Mouse (Mus musculus): ENCODE data around the gene Scgb1a1. TPM values are rescaled to one million over a fixed set of nuclear protein-coding genes. Genes with fewer than 3 reads are reported as not detected.
A peak's percentile ranks its signal among the peaks of the same experiment; 100 is the strongest.

The Scgb1a1 gene
- polyA plus RNA-seq, 2 experiments, result not detected

DNA sequence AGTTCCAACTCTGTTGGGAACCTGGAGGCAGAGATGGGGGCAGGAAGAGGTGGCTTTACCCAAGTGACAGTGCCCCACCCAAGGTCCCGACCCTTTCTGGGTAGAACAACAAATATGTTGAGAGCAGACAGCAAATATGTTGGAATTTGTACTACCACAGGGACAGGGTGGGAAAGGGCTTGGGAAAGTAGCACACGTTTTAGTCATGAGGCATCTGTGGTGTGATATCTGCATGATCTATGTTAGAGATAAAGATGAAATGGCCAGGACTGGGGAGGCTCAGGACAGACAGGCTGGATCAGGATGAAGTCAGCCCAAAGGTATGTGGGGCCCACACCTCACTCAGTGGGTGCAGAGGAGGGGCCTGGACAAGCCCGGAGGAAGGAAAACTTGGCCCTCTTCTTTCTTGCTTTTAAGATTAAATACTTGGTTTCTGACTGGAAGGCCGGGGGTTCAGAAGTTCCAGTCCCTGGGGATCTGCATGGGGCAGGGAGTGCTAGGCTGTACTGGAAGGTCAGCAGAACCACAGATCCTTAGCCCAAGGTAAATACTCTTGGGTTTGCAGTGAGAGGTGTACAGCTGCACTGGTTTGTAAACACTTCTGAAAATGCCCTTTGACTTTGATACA is 19.1 kb upstream of the Scgb1a1 start:
- Histone ChIP-seq H3K4me3 (replicated peaks; ENCODE audit: low read length) (no peak overlapping the region), H3K9me3 (ENCODE audit: control insufficient read depth, low read length) (no peaks in the 10 kb centered on the region), H3K27ac (replicated peaks; ENCODE audit: low read depth, low read length) (peak overlapping the region; percentile 45; the same call in 1 of the 2 replicates), H3K4me2 (replicated peaks; ENCODE audit: low read depth, low read length, severe bottlenecking) (0 out of 2 replicates have a peak overlapping the region, but pooled peaks have one; percentile 4), H3K27me3 (ENCODE audit: control insufficient read depth, insufficient read depth, low read length) (no peaks in the 10 kb centered on the region), H3K36me3 (ENCODE audit: control insufficient read depth, insufficient read depth, low read length) (no peaks in the 10 kb centered on the region), H3K4me1 (ENCODE audit: control insufficient read depth, insufficient read depth, low read length) (peaks cover 17% of the 10 kb centered on the region), H3K9ac (ENCODE audit: low read depth, low read length, severe bottlenecking) (0 out of 2 replicates have a peak overlapping the region, but pooled peaks have one; percentile 14)
- DNase-seq (ENCODE audit: low spot score), result peak; percentile 22
- ATAC-seq (ENCODE audit: low FRiP score, low read depth), result peak; percentile 42; the same call in 1 of the 2 replicates
- 42% methylated on average over 4 of the region's 4 CpGs for WGBS
- TF ChIP-seq POLR2A (IDR thresholded peaks at IDR 0.05; ENCODE audit: borderline replicate concordance, extremely low read depth, insufficient read depth, insufficient read length), result no peak

DNA sequence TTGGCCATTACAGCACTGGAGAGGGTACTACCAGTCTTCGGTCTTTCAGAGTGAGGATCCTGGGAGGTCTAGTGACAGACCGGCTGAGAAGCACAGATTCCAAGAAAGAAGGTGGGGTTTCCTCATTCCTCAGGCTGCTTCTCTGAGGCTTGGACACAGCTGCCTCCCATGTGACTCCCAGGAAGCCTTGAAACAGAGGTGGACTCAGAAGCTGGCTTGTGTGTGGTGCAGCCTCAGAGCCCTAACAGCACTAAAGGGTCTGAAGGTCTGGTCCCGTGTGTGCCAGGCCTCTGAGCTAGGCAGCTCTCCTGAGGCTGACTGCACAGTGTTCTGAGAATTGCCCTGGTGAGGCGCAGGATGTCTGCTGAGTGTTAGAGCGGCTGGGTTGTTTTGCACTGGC is 18.3 kb upstream of the Scgb1a1 start:
- Histone ChIP-seq H3K9me3 (ENCODE audit: control insufficient read depth, low read length) (no peaks in the 10 kb centered on the region), H3K27me3 (ENCODE audit: control insufficient read depth, insufficient read depth, low read length) (no peaks in the 10 kb centered on the region), H3K27ac (replicated peaks; ENCODE audit: low read depth, low read length) (peak overlapping the region; percentile 45; the same call in 1 of the 2 replicates), H3K36me3 (ENCODE audit: control insufficient read depth, insufficient read depth, low read length) (no peaks in the 10 kb centered on the region), H3K4me1 (ENCODE audit: control insufficient read depth, insufficient read depth, low read length) (peaks cover 17% of the 10 kb centered on the region), H3K4me3 (replicated peaks; ENCODE audit: low read length) (no peak overlapping the region), H3K4me2 (replicated peaks; ENCODE audit: low read depth, low read length, severe bottlenecking) (no peak overlapping the region), H3K9ac (ENCODE audit: low read depth, low read length, severe bottlenecking) (peak overlapping the region; percentile 32; the same call in 1 of the 2 replicates)
- WGBS, result 44% methylated on average over 5 of the region's 5 CpGs
- ATAC-seq (ENCODE audit: low FRiP score, low read depth), result no peak; the same call in 1 of the 2 replicates
- DNase-seq (ENCODE audit: low spot score), result peak; percentile 32
- TF ChIP-seq POLR2A (IDR thresholded peaks at IDR 0.05; ENCODE audit: borderline replicate concordance, extremely low read depth, insufficient read depth, insufficient read length), result no peak

GRCm38 (mm10) chr19:9105101-9105685 is 17.4 kb upstream of the Scgb1a1 start:
- Histone ChIP-seq H3K9ac (ENCODE audit: low read depth, low read length, severe bottlenecking) (no peak overlapping the region), H3K27ac (replicated peaks; ENCODE audit: low read depth, low read length) (no peak overlapping the region), H3K36me3 (ENCODE audit: control insufficient read depth, insufficient read depth, low read length) (no peaks in the 10 kb centered on the region), H3K4me2 (replicated peaks; ENCODE audit: low read depth, low read length, severe bottlenecking) (no peak overlapping the region), H3K4me3 (replicated peaks; ENCODE audit: low read length) (no peak overlapping the region), H3K9me3 (ENCODE audit: control insufficient read depth, low read length) (no peaks in the 10 kb centered on the region), H3K27me3 (ENCODE audit: control insufficient read depth, insufficient read depth, low read length) (no peaks in the 10 kb centered on the region), H3K4me1 (ENCODE audit: control insufficient read depth, insufficient read depth, low read length) (peaks cover 17% of the 10 kb centered on the region)
- ATAC-seq (ENCODE audit: low FRiP score, low read depth) (no peak), DNase-seq (ENCODE audit: low spot score) (no peak)
- no peak for TF ChIP-seq POLR2A (IDR thresholded peaks at IDR 0.05; ENCODE audit: borderline replicate concordance, extremely low read depth, insufficient read depth, insufficient read length)
- WGBS, result 64% methylated on average over 3 of the region's 3 CpGs

GRCm38 (mm10) chr19:9103986-9104385 is 16.2 kb upstream of the Scgb1a1 start:
- H3K27ac ChIP-seq (replicated peaks; ENCODE audit: low read depth, low read length), result no peak overlapping the region
- H3K4me1 ChIP-seq (ENCODE audit: control insufficient read depth, insufficient read depth, low read length), result peaks cover 17% of the 10 kb centered on the region
- no peak overlapping the region for H3K9ac ChIP-seq (ENCODE audit: low read depth, low read length, severe bottlenecking)
- H3K4me3 ChIP-seq (replicated peaks; ENCODE audit: low read length), result no peak overlapping the region
- no peaks in the 10 kb centered on the region for H3K36me3 ChIP-seq (ENCODE audit: control insufficient read depth, insufficient read depth, low read length)
- no peaks in the 10 kb centered on the region for H3K9me3 ChIP-seq (ENCODE audit: control insufficient read depth, low read length)
- TF ChIP-seq POLR2A (IDR thresholded peaks at IDR 0.05; ENCODE audit: borderline replicate concordance, extremely low read depth, insufficient read depth, insufficient read length), result no peak
- no peak overlapping the region for H3K4me2 ChIP-seq (replicated peaks; ENCODE audit: low read depth, low read length, severe bottlenecking)
- WGBS, result 78% methylated on average over 4 of the region's 4 CpGs
- ATAC-seq (ENCODE audit: low FRiP score, low read depth) (no peak), DNase-seq (ENCODE audit: low spot score) (no peak)
- H3K27me3 ChIP-seq (ENCODE audit: control insufficient read depth, insufficient read depth, low read length), result no peaks in the 10 kb centered on the region

DNA sequence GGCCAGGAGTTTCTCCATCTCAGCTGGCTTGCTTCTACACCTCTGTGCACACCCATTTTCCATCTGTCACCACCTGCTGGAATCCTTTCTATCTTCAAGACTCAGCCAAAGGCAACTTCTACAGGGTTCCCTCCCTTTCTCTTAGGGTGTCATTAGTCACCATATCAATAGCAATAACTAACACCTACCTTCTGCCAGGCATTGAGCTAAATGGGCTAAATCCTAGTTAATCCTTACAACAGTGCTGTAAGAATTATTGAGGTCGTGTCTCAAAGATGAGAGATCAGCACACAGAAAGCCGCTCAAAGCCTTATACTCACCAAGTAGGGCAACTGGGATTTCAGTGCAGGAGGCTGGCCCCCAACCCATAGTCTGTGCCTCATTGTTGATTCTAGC is 13.3 kb upstream of the Scgb1a1 start:
- peaks cover 2% of the 10 kb centered on the region for H3K4me1 ChIP-seq (ENCODE audit: control insufficient read depth, insufficient read depth, low read length)

More for the DNA sequence above, 13.3 kb upstream of the Scgb1a1 start:
- Histone ChIP-seq H3K9ac (ENCODE audit: low read depth, low read length, severe bottlenecking) (no peak overlapping the region), H3K27ac (replicated peaks; ENCODE audit: low read depth, low read length) (no peak overlapping the region), H3K4me3 (replicated peaks; ENCODE audit: low read length) (no peak overlapping the region), H3K9me3 (ENCODE audit: control insufficient read depth, low read length) (no peaks in the 10 kb centered on the region), H3K36me3 (ENCODE audit: control insufficient read depth, insufficient read depth, low read length) (no peaks in the 10 kb centered on the region), H3K27me3 (ENCODE audit: control insufficient read depth, insufficient read depth, low read length) (no peaks in the 10 kb centered on the region), H3K4me2 (replicated peaks; ENCODE audit: low read depth, low read length, severe bottlenecking) (no peak overlapping the region)
- DNase-seq (ENCODE audit: low spot score) (no peak), ATAC-seq (ENCODE audit: low FRiP score, low read depth) (no peak)
- TF ChIP-seq POLR2A (IDR thresholded peaks at IDR 0.05; ENCODE audit: borderline replicate concordance, extremely low read depth, insufficient read depth, insufficient read length), result no peak
- WGBS, result 56% methylated on average over 2 of the region's 2 CpGs

Measured in limb, embryonic 14.5 days (tissue).